In the genomic region with DNA sequence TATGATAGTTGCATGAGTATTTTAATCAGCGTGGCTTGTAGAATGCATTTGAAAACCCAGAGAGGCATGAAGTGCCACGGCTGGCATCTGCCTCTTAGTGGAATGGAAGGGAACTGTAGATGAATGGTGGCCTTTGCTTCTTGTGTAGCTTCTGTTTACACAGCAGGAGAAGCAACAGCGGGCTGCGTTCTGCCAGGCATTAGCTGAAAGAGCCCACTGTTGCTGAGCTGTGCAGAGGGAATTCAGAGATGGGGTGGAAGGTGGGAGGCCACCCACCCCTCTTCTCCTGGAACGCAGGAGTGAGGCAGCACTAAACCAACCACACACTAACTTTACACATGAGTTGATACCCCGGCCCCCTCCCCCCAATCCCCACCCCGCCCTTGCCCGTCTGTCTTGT, we compare ENCODE assay signal across 9 mouse cellular contexts. TPM values are rescaled to one million over a fixed set of nuclear protein-coding genes. Genes with fewer than 3 reads are reported as not detected.
A peak's percentile ranks its signal among the peaks of the same experiment; 100 is the strongest.
DNase-seq lines count a peak whose midpoint lies in the region; ATAC-seq and TF ChIP-seq lines count a peak whose summit lies in the region.
"Had no signal": no experiment of that assay in that cellular context is flagged by ENCODE, and none has a peak within 500 bp of the region (broad histone marks: within the 10 kb centered on the region; RNA-seq: fewer than 3 reads in every experiment).

No protein-coding gene starts in this region.

- WGBS in limb, embryonic 13.5 days = 51% methylated on average over 8 of the region's 8 CpGs
- 39% methylated on average over 8 of the region's 8 CpGs for WGBS in heart, adult 2 months

- no peaks in the 10 kb centered on the region for H3K79me2 ChIP-seq in heart, adult 2 months (replicated peaks; ENCODE audit: control insufficient read depth, insufficient read depth, low read length)

- no peak overlapping the region for H3K4me2 ChIP-seq in limb, embryonic 13.5 days (replicated peaks)

- TF ChIP-seq CTCF in heart, adult 2 months (IDR thresholded peaks at IDR 0.05) = no peak

- TF ChIP-seq POLR2A in heart, adult 2 months (IDR thresholded peaks at IDR 0.05; ENCODE audit: insufficient read depth, low read depth, low read length) = no peak

- intact Hi-C loops in heart, adult 2 months (cut with DNase I) = no loop called here

- H3K27me3 ChIP-seq in limb, embryonic 13.5 days = no peaks in the 10 kb centered on the region
- no peaks in the 10 kb centered on the region for H3K27me3 ChIP-seq in heart, adult 2 months (ENCODE audit: control insufficient read depth, insufficient read depth, low read length)

- H3K4me1 ChIP-seq in limb, embryonic 13.5 days = peaks cover 27% of the 10 kb centered on the region
- no peaks in the 10 kb centered on the region for H3K4me1 ChIP-seq in heart, adult 2 months (ENCODE audit: control insufficient read depth, insufficient read depth, low read length)

- DNase-seq in cerebellum, adult 11-12 months = peak; percentile 35
- DNase-seq in cerebellum, adult 11 months = no peak
- DNase-seq in right cerebral cortex, postnatal 14 days = peak; percentile 22
- no peak for DNase-seq in right cerebral cortex, adult 2 months (ENCODE audit: low spot score in 2 of 2)
- DNase-seq in heart, postnatal 4 days = no peak
- no peak for DNase-seq in spleen, adult 12 weeks (ENCODE audit: low spot score)
- no peak for DNase-seq in heart, adult 2 months
- DNase-seq: thymus, postnatal 14 days had no signal

- H3K4me3 ChIP-seq in limb, embryonic 13.5 days = no peak overlapping the region
- no peak overlapping the region for H3K4me3 ChIP-seq in heart, adult 2 months

- peak overlapping the region; percentile 58; the same call in 1 of the 2 replicates for H3K27ac ChIP-seq in limb, embryonic 13.5 days
- H3K27ac ChIP-seq in heart, adult 2 months = no peak overlapping the region

- no peaks in the 10 kb centered on the region for H3K9me3 ChIP-seq in limb, embryonic 13.5 days

- TF ChIP-seq EP300 in heart, adult 2 months (IDR thresholded peaks at IDR 0.05; ENCODE audit: insufficient read depth, low read depth, low read length) = no peak

- H3K9ac ChIP-seq in limb, embryonic 13.5 days = no peak overlapping the region
- no peak overlapping the region for H3K9ac ChIP-seq in heart, adult 2 months (ENCODE audit: low read depth, low read length)

- peak; percentile 70; the same call in 1 of the 2 replicates for ATAC-seq in limb, embryonic 13.5 days (ENCODE audit: low FRiP score, low read depth)

- H3K36me3 ChIP-seq in limb, embryonic 13.5 days = peaks cover 10% of the 10 kb centered on the region
- no peaks in the 10 kb centered on the region for H3K36me3 ChIP-seq in heart, adult 2 months (ENCODE audit: control insufficient read depth, insufficient read depth, low read length)

RNA-seq across cellular contexts. Expression of a gene that starts 53.0 kb away (rescaled TPM):
- 236 and 245 TPM in 2 replicates for polyA plus RNA-seq in limb, embryonic 13.5 days (2015; fragmentation: Nextera tagmentation; extraction: Ambion mirVana)
- total RNA-seq in heart, postnatal 4 days (2021) = under 1 TPM; 0.50 to 0.86 TPM
- under 1 TPM in 1 of 2 experiments, not detected in 1; 0.05 TPM for total RNA-seq in heart, adult 2 months (2021)
- 0.10 and 0.26 TPM in 2 replicates for polyA plus RNA-seq in heart, adult 2 months (2012; rRNA removed)

Comparison
In these comparisons a context has a peak if more than half of its experiments do, and no peak if none do; other contexts are left out.
1. DNase-seq: peak in cerebellum, adult 11-12 months (single experiment) and right cerebral cortex, postnatal 14 days (single experiment); none in cerebellum, adult 11 months (single experiment), right cerebral cortex, adult 2 months (0 of 2), heart, postnatal 4 days (single experiment), spleen, adult 12 weeks (single experiment) and heart, adult 2 months (0 of 2).